Mouse (Mus musculus) forebrain, embryonic 16.5 days (tissue): Measurements from ENCODE around the gene Itga6. TPM values are rescaled to one million over a fixed set of nuclear protein-coding genes. Genes with fewer than 3 reads are reported as not detected.

Source experiments
- ATAC-seq: fragments of 200-750 bp; cut with Nextera tagmentation; 2 replicates; pipeline ENCODE4 v1.8.0; 2017; ENCODE audit warnings: mild to moderate bottlenecking, moderate library complexity
- H3K27ac ChIP-seq: fragments of 300-500 bp; sonication (generic); 2 replicates; pipeline ENCODE4 v1.5.1; 2014; ENCODE audit warnings: low read length, control low read depth
- H3K27me3 ChIP-seq: fragments of 300-500 bp; sonication (generic); replicated peaks from 2 replicates; pipeline ENCODE4 v1.6.1; 2014; ENCODE audit warnings: low read length; ENCODE audit not compliant: control insufficient read depth, insufficient read depth
- H3K36me3 ChIP-seq: fragments of 300-500 bp; sonication (generic); 2 replicates; pipeline ENCODE4 v1.6.1; 2014; ENCODE audit not compliant: control insufficient read depth, insufficient read depth
- H3K4me1 ChIP-seq: fragments of 300-500 bp; sonication (generic); replicated peaks from 2 replicates; pipeline ENCODE4 v1.6.1; 2014; ENCODE audit warnings: low read length; ENCODE audit not compliant: control insufficient read depth, insufficient read depth
- H3K4me2 ChIP-seq: fragments of 300-500 bp; sonication (generic); 2 replicates; pipeline ENCODE4 v1.6.1; 2014; ENCODE audit warnings: mild to moderate bottlenecking, low read length, control low read depth
- H3K4me3 ChIP-seq: fragments of 300-500 bp; sonication (generic); replicated peaks from 2 replicates; pipeline ENCODE4 v1.5.1; 2014; ENCODE audit warnings: mild to moderate bottlenecking, low read length, control low read depth
- H3K9ac ChIP-seq: fragments of 300-500 bp; sonication (generic); replicated peaks from 2 replicates; pipeline ENCODE4 v1.6.1; 2014; ENCODE audit warnings: low read depth, low read length, control low read depth
- H3K9me3 ChIP-seq: fragments of 300-500 bp; sonication (generic); 2 replicates; pipeline ENCODE4 v1.6.1; 2016; ENCODE audit warnings: low read length; ENCODE audit not compliant: control insufficient read depth
- WGBS: fragments of 180-500 bp; shearing (Covaris S2); extraction: QIAGEN DNeasy Blood & Tissue Kit; methylation state at CpG from one replicate; pipeline ENCODE4 v1.1.7; 2014; 5-methylcytosine and 5-hydroxymethylcytosine counted together
- polyA plus RNA-seq: library from polyadenylated mRNA; unstranded; fragments of >200 nt; fragmentation: Nextera tagmentation; extraction: Ambion mirVana; gene quantifications from 2 replicates; pipeline ENCODE4 v1.2.1, GENCODE M21; 2015

Gene Itga6
- polyA plus RNA-seq, 1 experiment from 2014 or later = 21.6 TPM

DNA sequence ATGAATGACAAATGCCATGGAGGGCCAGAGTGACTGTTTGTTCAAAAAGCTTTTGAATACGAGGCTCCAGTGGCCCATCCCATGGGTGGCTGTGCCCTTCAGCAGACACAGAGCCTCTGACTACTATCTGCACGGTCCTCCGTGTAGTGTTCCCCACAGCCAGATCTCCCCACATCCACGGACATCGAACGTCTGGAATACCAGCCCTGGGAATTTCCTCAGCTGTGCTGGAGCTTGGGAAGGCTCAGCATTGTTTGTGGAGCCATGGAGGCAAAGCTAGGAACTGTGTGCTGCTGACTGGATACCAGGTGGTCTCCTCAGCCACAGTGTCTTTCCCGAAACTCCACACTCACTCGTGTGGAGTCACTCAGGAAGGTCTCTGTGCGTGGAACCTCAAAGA is 1.1 kb upstream of the Itga6 start:
- Histone ChIP-seq H3K4me2 (no peak overlapping the region), H3K9ac (no peak overlapping the region), H3K36me3 (no peaks in the 10 kb centered on the region), H3K27ac (no peak overlapping the region), H3K4me1 (peaks cover 31% of the 10 kb centered on the region), H3K4me3 (no peak overlapping the region), H3K9me3 (no peaks in the 10 kb centered on the region), H3K27me3 (no peaks in the 10 kb centered on the region)
- ATAC-seq = no peak
- 21% methylated on average over 9 of the region's 9 CpGs for WGBS

DNA sequence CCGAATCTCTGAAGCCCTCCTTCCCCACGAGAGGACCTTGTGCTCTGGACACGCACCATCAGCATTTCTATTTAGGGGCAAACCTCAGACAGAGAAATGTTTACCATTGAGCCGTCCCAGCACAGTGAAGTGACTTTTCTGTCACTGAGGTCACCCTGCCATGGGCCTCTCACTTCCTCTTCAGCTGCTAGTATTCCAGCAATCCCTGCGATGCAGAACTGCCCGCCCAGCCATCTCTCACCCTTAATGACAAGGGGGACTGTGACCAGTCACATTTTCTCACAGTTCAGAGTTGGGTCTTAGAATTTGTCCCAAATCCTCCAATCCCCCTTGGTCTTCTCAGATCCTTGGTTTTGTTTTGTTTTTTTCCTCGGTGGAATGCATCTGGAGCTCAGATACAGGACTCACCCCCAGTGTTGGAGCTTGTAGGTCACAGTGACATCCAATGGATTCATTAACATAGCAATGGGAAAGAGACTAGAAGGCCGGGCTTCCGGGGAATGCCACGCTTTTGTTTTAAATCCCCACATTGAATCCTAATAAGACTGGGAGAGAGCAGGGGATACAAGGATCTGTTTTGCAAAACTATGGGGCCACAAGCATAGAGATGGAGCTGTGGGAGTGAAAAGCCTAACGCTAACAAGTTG is 432 bp upstream of the Itga6 start:
- no peaks in the 10 kb centered on the region for H3K27me3 ChIP-seq
- H3K4me2 ChIP-seq = no peak overlapping the region
- H3K4me1 ChIP-seq = peaks cover 38% of the 10 kb centered on the region
- H3K36me3 ChIP-seq = no peaks in the 10 kb centered on the region
- H3K9me3 ChIP-seq = no peaks in the 10 kb centered on the region
- H3K4me3 ChIP-seq = no peak overlapping the region
- ATAC-seq = peak; percentile 36; the same call in 1 of the 2 replicates
- H3K27ac ChIP-seq = no peak overlapping the region
- 9% methylated on average over 11 of the region's 11 CpGs for WGBS
- no peak overlapping the region for H3K9ac ChIP-seq

DNA sequence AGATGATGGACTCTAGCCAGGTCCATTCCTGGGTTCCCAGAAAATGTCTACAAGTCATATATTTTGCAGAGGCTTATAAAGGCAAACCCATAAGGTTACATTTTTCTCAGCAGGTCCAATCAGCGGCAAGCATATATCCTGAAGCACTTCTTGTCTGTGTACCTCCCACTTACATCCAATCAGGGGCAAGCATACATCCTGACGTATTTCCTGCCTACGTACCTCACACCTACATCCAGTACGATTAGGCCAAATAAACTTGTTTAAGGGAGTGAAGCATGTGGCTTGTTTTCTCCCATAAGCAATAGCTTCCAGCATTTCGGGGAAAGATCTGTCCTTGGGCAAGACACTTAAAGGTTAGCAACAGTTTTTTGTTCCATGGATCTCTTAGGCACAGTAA is 3.0 kb downstream of the Itga6 start:
- H3K4me1 ChIP-seq = peaks cover 30% of the 10 kb centered on the region
- whole genome bisulfite sequencing = 90% methylated on average over 5 of the region's 5 CpGs
- ATAC-seq = no peak
- H3K9me3 ChIP-seq = no peaks in the 10 kb centered on the region
- no peak overlapping the region for H3K4me3 ChIP-seq
- no peaks in the 10 kb centered on the region for H3K27me3 ChIP-seq
- H3K9ac ChIP-seq = no peak overlapping the region
- H3K4me2 ChIP-seq = no peak overlapping the region
- no peak overlapping the region for H3K27ac ChIP-seq
- no peaks in the 10 kb centered on the region for H3K36me3 ChIP-seq

DNA sequence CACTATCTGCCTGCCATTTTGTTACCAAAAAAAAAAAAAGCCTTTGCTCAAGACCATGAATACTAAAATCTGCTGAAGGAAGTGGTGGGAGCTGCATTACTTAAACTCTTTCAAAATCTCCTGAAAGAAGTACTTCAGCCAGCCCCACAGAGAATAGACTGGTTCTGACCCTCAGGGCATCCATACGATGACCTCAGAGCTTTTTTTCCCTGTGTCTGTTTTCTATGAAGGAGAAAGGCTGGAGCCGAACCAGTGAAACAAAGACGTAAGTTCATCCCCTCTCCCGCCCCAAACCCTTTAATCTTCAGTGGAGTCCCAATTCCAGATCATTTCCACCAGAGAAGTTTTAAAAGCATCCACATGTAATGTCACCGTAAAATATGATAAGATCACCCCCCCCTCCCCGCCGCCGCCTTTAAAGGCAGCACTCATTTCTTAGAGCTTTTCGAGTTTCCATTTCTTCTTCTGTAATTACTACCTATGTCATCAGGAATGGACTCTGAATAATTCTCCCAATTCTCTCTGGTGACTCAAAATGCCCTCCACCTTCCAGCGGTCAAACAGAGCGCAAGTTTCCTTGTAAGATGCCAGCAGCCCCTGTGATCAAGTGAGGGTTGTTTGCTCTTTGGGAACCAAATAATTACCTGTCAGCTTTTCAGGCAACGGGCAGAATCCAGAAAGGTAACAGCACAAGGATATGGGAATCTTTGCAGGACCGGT is 4.1 kb downstream of the Itga6 start:
- WGBS = 17% methylated on average over 13 of the region's 13 CpGs
- ATAC-seq = no peak
- H3K4me1 ChIP-seq = peaks cover 27% of the 10 kb centered on the region
- H3K27me3 ChIP-seq = no peaks in the 10 kb centered on the region
- H3K9me3 ChIP-seq = no peaks in the 10 kb centered on the region
- no peaks in the 10 kb centered on the region for H3K36me3 ChIP-seq
- peak overlapping the region; percentile 31 for H3K4me2 ChIP-seq
- H3K9ac ChIP-seq = no peak overlapping the region
- no peak overlapping the region for H3K27ac ChIP-seq
- H3K4me3 ChIP-seq = peak overlapping the region; percentile 5; the same call in 1 of the 2 replicates

DNA sequence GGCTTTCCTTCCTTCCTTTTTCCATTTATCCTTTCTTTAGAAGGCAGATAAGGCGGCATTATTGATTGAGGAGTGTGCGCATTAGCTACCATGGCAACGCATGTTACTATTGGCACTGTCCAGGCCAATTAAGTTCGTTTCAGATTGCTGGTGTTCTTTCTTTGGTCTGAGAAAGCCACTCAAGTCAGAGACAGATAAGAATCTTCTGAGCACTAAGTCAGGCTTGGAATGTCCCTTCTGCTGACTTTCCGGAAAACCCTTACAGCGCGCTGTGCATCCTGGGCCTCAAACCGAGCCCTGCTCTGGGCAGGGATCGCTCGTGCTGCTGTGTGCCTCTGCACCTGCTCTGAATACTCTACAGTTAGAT is 4.7 kb downstream of the Itga6 start:
- ATAC-seq = peak; percentile 58; the same call in 1 of the 2 replicates
- Histone ChIP-seq H3K4me3 (peak overlapping the region; percentile 5; the same call in 1 of the 2 replicates), H3K36me3 (no peaks in the 10 kb centered on the region), H3K9ac (no peak overlapping the region), H3K4me1 (peaks cover 22% of the 10 kb centered on the region), H3K9me3 (no peaks in the 10 kb centered on the region), H3K27ac (no peak overlapping the region), H3K27me3 (no peaks in the 10 kb centered on the region), H3K4me2 (peak overlapping the region; percentile 31)
- 19% methylated on average over 10 of the region's 10 CpGs for WGBS

DNA sequence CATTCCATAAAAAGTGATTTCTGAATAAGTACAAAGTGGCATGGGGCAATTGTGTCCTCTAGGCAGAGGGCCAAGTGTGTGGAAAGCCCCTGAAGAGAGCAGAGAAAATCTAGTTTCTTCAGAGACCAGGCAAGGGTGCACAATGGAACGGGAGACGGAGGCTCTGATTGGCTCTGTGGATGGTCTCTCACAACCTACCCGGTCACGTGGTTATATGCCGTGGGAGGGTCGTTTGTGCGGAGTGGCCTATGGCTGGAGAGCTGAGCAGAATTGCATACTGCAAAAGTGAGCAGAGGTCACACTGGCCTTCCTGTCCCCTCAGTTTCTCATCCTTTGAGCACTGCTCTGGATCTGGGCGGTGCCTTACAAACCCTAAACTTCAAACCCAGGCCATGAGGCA is 5.9 kb downstream of the Itga6 start:
- H3K9ac ChIP-seq = no peak overlapping the region
- 0 out of 2 replicates have a peak, but pooled peaks have one; percentile 40 for ATAC-seq
- 78% methylated on average over 8 of the region's 8 CpGs for whole genome bisulfite sequencing

DNA sequence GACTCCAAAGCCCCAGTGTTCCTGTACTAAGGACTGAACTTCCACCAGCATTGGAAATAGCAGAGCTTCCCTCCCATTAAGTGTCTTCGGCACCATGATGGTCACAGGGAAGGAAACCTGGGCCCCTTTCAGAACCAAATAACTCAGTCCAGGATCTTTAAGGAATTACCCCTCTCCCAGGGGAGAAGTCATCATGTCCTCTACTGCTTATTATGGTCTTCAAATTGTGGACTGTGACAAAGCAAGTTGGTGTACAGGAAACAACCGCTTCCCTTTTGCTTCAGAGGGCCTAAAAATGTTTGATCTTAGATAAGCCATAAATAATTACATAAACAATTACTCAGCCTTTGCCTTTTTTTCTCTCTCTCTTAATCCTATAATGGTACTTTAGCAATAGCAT is 6.4 kb downstream of the Itga6 start:
- H3K4me1 ChIP-seq = peaks cover 16% of the 10 kb centered on the region
- H3K9ac ChIP-seq = no peak overlapping the region
- H3K36me3 ChIP-seq = no peaks in the 10 kb centered on the region
- no peak overlapping the region for H3K4me3 ChIP-seq
- ATAC-seq = no peak
- H3K9me3 ChIP-seq = no peaks in the 10 kb centered on the region
- H3K4me2 ChIP-seq = no peak overlapping the region
- no peak overlapping the region for H3K27ac ChIP-seq
- WGBS = 87% methylated on average over 2 of the region's 2 CpGs
- H3K27me3 ChIP-seq = no peaks in the 10 kb centered on the region

More for the DNA sequence above, 5.9 kb downstream of the Itga6 start:
- Histone ChIP-seq H3K4me1 (peaks cover 16% of the 10 kb centered on the region), H3K9me3 (no peaks in the 10 kb centered on the region), H3K27me3 (no peaks in the 10 kb centered on the region), H3K36me3 (no peaks in the 10 kb centered on the region), H3K4me2 (no peak overlapping the region), H3K4me3 (no peak overlapping the region), H3K27ac (no peak overlapping the region)

DNA sequence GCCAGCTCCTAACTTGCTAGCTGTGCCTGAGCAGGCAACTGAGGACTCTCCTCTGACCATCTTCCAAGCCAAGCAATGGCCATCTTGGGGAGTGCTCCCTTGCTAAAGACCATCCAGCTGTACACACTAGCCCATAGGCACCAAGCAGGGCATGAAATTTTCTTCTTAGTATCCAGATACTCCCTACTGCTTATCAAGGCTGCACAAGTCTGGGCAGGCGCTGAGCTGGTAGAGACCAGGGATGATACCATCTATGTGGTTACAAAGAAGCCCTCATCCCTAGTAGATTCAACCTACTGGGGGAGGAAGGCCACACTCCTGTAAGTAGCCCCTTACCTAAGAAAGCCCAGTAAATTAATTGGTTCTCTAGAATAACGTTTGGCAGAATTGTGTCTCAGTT is 7.0 kb downstream of the Itga6 start:
- Histone ChIP-seq H3K4me2 (no peak overlapping the region), H3K36me3 (no peaks in the 10 kb centered on the region), H3K4me3 (no peak overlapping the region), H3K9ac (no peak overlapping the region), H3K9me3 (no peaks in the 10 kb centered on the region), H3K27me3 (no peaks in the 10 kb centered on the region), H3K27ac (no peak overlapping the region), H3K4me1 (peaks cover 16% of the 10 kb centered on the region)
- 86% methylated on average over 2 of the region's 2 CpGs for WGBS
- no peak for ATAC-seq

DNA sequence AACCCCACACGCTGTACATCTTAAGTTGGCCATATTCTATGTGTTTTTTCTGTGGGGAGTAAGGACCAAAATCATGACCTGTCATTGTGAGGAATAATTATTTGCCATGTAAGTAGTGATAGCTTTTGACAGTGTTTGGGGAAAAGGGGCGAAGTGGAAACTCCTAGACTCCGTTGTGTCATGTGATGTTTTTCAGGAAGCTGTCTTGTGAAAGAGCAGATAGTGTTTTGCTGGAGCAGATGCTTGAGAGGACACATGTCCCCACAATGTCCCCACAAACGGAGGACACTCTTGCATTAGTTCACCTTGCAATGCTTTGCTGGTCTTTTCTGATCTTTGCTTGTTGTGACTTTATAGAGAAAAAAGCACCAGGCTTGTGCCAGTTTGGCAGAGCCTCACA is 7.7 kb downstream of the Itga6 start:
- Histone ChIP-seq H3K27me3 (no peaks in the 10 kb centered on the region), H3K27ac (no peak overlapping the region), H3K9me3 (no peaks in the 10 kb centered on the region), H3K4me1 (peaks cover 16% of the 10 kb centered on the region), H3K4me3 (no peak overlapping the region), H3K9ac (no peak overlapping the region), H3K4me2 (no peak overlapping the region), H3K36me3 (no peaks in the 10 kb centered on the region)
- ATAC-seq = no peak
- WGBS = 87% methylated on average over 4 of the region's 4 CpGs
